Mouse (Mus musculus) lung, postnatal 14 days (tissue): ENCODE data around the gene Mob1b.
A peak's percentile ranks its signal among the peaks of the same experiment; 100 is the strongest.

Experiments
- DNase-seq: peaks from one replicate; pipeline ENCODE4 v3.0.0; 2021

Mob1b gene

DNA sequence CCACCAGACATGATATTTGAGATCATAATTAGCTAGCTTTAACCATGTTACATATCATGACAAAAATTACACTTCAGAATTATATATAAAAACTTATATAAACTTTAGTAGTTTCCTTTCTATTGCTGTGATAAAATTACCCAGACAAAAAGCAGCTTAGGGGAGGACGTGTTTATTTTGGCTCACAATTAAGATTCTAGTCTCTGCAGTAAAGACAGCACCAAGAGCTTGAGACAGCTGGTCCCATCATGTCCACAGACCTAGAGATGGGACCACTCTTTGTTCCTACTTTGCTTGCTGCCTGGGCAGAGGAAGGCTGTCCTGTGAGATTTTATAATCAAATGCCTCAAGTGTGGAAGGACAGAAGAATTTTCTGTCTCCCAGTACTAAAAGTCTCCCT, 64.4 kb downstream of the Mob1b start:
- DNase-seq: no peak

DNA sequence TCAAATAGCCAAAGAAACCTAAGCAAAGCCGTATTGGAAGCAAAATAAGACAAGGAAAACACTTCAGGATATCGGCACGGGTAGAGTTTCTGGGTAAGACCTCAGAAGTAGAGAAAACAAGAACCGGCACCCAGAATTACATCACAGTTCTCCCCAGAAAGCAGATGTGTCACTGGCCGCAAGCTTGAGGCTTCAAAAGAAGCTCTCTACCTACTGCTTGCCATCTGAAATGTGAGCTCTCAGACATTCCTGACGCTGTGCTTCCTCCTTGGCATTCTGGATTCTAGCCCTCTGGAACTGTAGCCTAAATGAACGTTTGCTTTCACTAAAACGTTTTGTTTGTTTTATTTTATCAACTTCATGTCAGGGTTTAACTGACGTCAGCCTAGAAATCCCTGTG, 70.0 kb downstream of the Mob1b start:
- DNase-seq: no peak

DNA sequence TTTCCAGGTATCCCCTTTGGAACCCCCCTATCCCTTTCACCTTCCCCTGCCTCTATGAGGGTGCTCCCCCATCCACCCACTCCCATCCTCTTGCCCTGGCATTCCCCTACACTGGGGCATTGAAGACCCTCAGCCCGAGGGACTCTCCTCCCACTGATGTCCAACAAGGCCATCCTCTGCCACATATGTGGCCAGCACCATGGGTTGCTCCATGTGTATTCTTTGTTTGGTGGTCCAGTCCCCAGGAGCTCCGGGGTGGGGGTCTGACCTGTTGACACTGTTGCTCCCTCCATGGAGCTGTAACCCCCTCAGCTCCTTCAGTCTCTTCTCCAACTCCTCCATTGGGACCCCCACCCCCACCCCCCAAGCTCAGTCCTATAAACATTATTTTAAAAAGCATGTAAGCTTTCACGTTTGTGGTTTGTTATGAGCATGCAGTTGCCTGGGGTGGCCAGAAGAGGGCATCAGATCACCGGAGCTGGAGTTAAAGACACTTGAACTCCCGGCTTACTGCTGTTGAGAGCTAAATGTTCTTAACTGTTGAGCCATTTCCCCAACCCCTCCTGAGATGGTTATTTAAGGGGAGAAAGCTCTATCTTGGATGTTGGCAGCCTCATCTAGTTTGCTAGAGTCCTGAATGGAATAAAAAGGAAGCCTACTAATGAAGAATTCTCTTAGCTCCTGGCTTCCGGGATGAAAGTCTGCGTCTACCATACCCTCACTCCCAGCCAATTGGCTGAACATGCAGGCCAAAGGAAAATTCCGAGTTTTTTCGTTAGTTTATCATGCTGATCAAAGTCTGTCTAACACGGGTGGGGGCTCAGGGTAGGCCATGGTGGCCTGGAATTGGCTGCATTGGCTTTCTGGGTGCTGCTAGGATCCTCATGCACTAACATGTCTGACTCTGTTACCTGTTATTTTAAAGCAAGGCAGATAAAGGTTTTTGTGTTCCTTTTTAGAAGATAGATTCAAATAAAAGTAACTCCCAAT, 70.9 kb downstream of the Mob1b start:
- peak; percentile 54 for DNase-seq

DNA sequence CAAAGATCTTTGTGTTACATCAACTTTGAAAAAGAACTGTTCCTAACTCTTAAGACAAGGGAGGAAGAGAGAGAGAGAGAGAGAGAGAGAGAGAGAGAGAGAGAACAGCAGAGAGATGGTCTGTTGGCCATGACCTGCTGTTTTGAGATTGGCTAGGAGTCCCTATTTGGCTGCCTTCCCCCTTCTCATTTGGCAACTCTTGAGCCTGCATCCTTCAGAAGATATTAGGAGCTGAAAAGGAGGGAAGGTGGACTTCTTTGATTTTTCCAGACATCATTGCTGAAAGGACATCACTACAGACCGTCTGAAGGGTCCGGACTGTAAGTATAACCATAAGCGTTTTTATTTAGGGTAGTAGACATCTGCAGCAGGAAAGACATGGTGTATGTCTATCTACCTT, 73.0 kb downstream of the Mob1b start:
- DNase-seq: no peak

DNA sequence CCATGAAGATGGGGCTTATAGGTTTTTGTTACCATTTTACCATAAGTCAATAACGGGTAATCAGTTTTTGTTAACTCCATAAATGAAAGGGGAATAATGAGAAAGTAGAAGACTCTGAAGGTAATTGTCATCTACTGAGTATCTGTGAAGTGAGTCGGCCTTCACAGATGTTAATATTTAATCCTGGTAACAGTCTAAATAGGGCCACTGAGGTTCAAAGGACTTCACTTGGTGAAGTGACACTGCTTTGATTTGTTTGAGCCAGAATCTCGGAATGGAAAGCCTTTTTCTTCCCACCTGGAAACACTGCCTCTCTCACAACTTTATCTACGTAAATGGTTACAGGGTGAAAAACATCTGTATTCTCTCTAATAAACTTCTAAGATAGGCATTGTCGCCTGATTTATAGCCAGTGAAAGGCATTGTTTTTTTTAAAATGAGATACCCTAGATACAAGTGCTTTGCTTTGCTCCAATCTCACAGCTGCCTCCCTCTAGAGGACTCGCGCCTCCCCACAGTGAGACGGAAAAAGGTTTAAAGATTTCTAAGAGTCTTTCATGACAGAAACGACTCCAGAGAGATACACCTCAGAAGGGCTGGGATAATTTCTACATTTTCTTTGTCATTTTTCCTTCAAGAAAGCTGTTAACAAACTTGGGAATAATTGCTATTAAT, 75.4 kb downstream of the Mob1b start:
- DNase-seq: no peak

DNA sequence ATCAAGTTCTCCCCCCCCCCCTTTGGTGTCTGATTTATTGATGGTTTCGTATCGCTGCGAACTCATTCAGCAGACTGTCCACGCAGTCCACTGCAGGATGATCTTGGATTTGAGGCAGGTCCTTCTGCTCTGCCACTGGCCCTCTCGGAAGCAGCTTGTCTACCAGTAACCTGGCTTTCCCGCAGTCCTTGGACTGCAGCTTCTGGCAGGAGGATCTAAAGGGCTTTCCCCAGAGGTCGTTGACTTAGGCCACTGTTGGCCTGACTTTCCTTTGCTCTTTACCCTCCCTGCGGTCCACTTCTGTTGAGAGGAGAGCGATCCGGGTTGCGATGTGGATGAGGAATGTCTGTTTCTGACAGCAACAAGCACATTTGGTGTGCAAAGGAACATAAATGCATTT, 75.9 kb downstream of the Mob1b start:
- DNase-seq: no peak

DNA sequence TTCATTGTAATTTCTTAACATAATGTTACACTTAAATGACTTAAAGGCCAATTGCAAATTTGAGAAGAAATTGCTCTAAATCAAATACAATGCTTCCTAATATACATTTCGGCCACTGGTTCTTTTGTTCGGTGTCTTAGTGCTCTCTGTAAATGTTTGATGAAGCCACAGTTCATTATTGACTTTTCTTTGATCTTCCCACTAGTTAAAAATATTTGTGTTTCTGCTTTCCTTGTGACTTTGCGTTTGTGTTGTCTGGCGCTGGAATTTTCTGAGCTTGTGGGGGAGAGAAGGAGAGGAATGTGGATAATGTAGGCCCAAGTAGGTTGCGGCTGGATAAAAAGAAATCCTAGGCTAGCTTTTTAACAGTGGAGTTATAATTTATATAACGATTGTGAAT, 76.5 kb downstream of the Mob1b start:
- DNase-seq: no peak

DNA sequence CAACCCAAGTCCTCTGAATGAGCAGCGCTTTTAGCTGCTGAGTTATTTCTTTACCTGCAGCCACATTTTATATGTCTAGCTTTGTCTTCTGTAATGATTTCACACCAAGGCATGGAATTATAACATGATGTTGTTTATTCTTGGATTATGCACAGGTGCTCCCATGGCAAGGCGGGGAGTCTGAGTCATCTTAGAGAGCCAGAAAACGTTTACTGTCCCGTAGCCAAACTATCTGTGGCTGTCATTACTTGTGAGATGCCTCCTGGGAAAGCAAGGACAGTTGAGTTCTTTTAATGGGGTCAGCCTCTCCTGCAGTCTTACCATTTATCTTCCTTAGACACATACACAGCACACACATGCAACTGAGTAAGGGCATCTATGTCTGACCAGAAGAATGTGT, 85.0 kb downstream of the Mob1b start:
- DNase-seq: no peak

DNA sequence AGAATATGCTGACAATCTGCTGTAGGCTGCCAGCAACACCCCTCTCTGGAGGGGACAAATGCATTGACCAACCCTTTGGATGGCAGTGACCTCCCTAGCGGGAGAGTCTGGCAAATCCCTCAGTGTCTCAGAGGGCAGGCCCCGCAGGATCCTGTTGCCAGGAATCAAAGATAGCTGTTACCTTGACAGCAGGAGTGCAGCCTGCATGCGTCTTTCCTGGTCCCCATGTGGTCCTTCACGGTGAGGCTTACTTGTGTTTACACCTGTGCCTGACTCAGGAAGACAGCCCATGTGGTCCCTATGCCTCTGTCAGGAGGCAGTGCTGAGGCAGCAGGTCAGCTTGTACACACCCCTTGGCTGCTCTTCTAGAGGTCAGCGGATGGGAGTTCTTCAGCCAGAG, 85.6 kb downstream of the Mob1b start:
- DNase-seq: no peak

DNA sequence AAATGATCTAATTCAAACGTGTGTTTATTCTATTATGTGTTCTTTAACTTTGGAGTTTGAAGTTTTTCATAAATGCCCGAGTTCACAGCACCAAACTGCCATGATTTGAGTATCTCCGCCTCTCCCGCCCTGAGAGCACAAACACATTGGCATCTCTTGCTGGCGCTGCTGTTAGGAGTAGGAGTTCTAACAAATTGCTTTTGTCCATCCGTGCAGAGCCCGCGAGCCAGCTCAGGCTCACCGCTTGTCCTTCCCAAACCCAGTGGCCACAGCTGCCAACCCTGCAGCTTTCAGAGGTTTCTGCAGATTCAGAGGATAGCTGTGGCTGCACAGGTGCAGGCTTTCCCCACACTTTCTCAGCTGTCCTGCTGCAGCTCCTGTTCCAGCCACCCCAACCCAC, 86.7 kb downstream of the Mob1b start:
- no peak for DNase-seq

DNA sequence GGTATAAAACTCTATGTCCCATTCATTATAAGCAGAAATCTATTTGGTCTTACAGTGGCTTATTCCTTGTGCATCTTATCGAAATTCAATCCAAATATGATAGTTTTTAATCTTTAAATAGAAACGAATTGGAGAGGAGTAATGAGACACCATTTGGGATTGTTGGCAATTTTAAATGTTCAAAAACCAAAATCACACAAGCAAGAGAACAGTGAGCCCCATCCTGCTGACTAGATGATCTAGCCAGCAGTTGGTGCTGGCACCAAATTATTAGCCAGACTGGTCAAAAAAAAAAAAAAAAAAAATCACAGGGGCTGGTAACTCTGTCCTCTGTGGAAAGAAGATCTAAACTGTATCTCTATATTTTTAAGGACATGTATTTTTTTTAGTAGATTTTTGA, 92.5 kb downstream of the Mob1b start:
- no peak for DNase-seq
